Mouse (Mus musculus): ENCODE measurements at regions not wholly inside any gene's neighbourhood (a gene's known extent, or its start where the extent isn't known, plus 50 kb on each side); places are given as distances from the start of the nearest gene placed in this dataset.

- TF ChIP-seq POLR2A (IDR thresholded peaks at IDR 0.05; ENCODE audit: control insufficient read depth in 1 of 2, insufficient read depth in 1 of 2, low read depth in 1 of 2, low read length in 2 of 2, poor library complexity in 1 of 2) (no peak), CTCF (IDR thresholded peaks at IDR 0.05 in 2 of 3, conservative IDR thresholded peaks at IDR 0.05 in 1 of 3; ENCODE audit: control insufficient read depth in 1 of 3, insufficient read depth in 1 of 3, low read depth in 2 of 3, low read length in 3 of 3, poor library complexity in 1 of 3, severe bottlenecking in 1 of 3) (no peak), ZKSCAN1 (IDR thresholded peaks at IDR 0.05; ENCODE audit: low read depth, low read length) (no peak), TBP (IDR thresholded peaks at IDR 0.05; ENCODE audit: low read depth, low read length) (no peak), POLR2AphosphoS5 (IDR thresholded peaks at IDR 0.05; ENCODE audit: borderline replicate concordance, low read depth, low read length) (no peak), USF1 (IDR thresholded peaks at IDR 0.05; ENCODE audit: low read depth, low read length) (no peak), CHD2 (IDR thresholded peaks at IDR 0.05; ENCODE audit: low read length) (no peak), MAX (IDR thresholded peaks at IDR 0.05; ENCODE audit: low read length) (no peak), TAL1 (IDR thresholded peaks at IDR 0.05; ENCODE audit: low read length) (no peak), MAFK (IDR thresholded peaks at IDR 0.05; ENCODE audit: borderline replicate concordance, low read depth, low read length) (no peak), MYC (IDR thresholded peaks at IDR 0.05; ENCODE audit: low read depth, low read length) (no peak), SIN3A (IDR thresholded peaks at IDR 0.05; ENCODE audit: low read length) (no peak), MXI1 (IDR thresholded peaks at IDR 0.05; ENCODE audit: low read depth, low read length) (no peak), NRF1 (IDR thresholded peaks at IDR 0.05; ENCODE audit: insufficient read depth, low read depth, low read length, poor library complexity, severe bottlenecking) (no peak)
These were observed 1379.4 kb upstream of the A1bg start for GRCm38 (mm10) chr15:62302233-62302632.
